Mouse (Mus musculus) E14TG2a.4 (cell line): ENCODE data around the gene Nck2.

Source experiments
- CTCF ChIP-seq: conservative IDR thresholded peaks from 2 replicates; pipeline ENCODE4 v1.5.1; 2014; ENCODE audit warnings: low read length
- POU5F1 ChIP-seq: IDR thresholded peaks from 2 replicates; pipeline ENCODE4 v1.6.1; 2014; ENCODE audit warnings: low read length, borderline replicate concordance

DNA sequence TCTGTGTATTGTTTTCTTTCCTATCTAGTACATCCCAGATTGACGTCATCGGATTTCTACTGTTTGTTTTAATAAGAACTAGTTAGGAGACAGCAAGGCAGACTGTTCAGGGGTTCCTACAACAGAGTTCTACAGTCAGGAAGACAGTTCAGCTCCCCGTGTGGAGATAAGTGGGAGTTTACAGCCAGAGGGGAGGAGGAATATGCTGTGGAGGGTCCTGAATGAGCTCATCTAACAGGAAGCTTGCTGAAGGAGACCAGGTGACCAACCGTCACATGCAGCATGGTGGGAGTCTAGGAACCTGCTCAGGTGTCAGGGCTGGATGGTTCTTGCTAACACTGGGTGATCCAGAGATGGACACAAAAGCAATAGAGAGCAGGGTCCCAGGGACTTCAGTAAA is 87.9 kb downstream of the Nck2 start:
- TF ChIP-seq CTCF (no peak), POU5F1 (no peak)
